Mouse (Mus musculus) C2C12 (cell line): Measurements from ENCODE around the gene Aspg. TPM values are rescaled to one million over a fixed set of nuclear protein-coding genes. Genes with fewer than 3 reads are reported as not detected.

ENCODE experiments used
- H3K27me3 ChIP-seq: one replicate; pipeline ENCODE4 v1.6.1; 2011; ENCODE audit not compliant: control insufficient read depth, insufficient read depth, insufficient read length
- H3K36me3 ChIP-seq: one replicate; pipeline ENCODE4 v1.6.1; 2011; ENCODE audit not compliant: control insufficient read depth, insufficient read depth
- H3K4me3 ChIP-seq: one replicate; pipeline ENCODE4 v1.5.1; 2011; ENCODE audit warnings: mild to moderate bottlenecking, control low read depth; ENCODE audit not compliant: poor library complexity, insufficient read depth, severe bottlenecking
- H3K79me2 ChIP-seq: one replicate; pipeline ENCODE4 v1.6.1; 2011; ENCODE audit not compliant: control insufficient read depth, insufficient read depth
- H3K79me3 ChIP-seq: one replicate; pipeline ENCODE4 v1.6.1; 2011; ENCODE audit warnings: low read depth, control low read depth
- H3ac ChIP-seq: one replicate; pipeline ENCODE3; 2011; ENCODE audit warnings: low read depth; ENCODE audit not compliant: control insufficient read depth, insufficient read length
- CEBPB ChIP-seq: IDR thresholded peaks from one replicate; pipeline ENCODE4 v1.6.1; 2011; ENCODE audit warnings: low read depth, mild to moderate bottlenecking, control low read depth, moderate library complexity
- CTCF ChIP-seq: IDR thresholded peaks from one replicate; pipeline ENCODE4 v1.5.1; 2011; ENCODE audit not compliant: control insufficient read depth, insufficient read depth, insufficient read length
- FOSL1 ChIP-seq: IDR thresholded peaks from one replicate; pipeline ENCODE4 v1.8.0; 2011; ENCODE audit warnings: mild to moderate bottlenecking, low read length; ENCODE audit not compliant: poor library complexity, insufficient read depth, severe bottlenecking
- MAX ChIP-seq: IDR thresholded peaks from one replicate; pipeline ENCODE4 v1.6.1; 2011; ENCODE audit warnings: mild to moderate bottlenecking, control low read depth
- MYOD1 ChIP-seq: IDR thresholded peaks from one replicate; pipeline ENCODE4 v1.6.1; 2011; ENCODE audit warnings: low read depth; ENCODE audit not compliant: control insufficient read depth, insufficient read length
- MYOG ChIP-seq: IDR thresholded peaks from one replicate; pipeline ENCODE4 v1.6.1; 2011; ENCODE audit not compliant: control insufficient read depth, insufficient read length; ENCODE audit errors: extremely low read depth
- USF1 ChIP-seq: IDR thresholded peaks from one replicate; pipeline ENCODE4 v1.6.1; 2011; ENCODE audit warnings: low read depth, mild to moderate bottlenecking, control low read depth, moderate library complexity
- long read RNA-seq, 2 experiments: library from polyadenylated mRNA; unstranded; transcript quantifications; one replicate each; pipeline ENCODE4 v2.0.0; 2019 to 2020
- polyA plus RNA-seq: library from polyadenylated mRNA; unstranded; fragments of >200 nt; fragmentation: generic; extraction: Trizol; gene quantifications from one replicate; pipeline ENCODE4 v1.2.1, GENCODE M21; 2012; ENCODE audit warnings: missing spikeins

The Aspg gene
- polyA plus RNA-seq: 0.13 TPM
- long read RNA-seq, experiment 1: 0 reads
- long read RNA-seq, experiment 2, partial matches to known transcripts: 1 of 1 reads
- long read RNA-seq, experiment 2, other reads (novel, unspliced or antisense): 0 of 1 reads

DNA sequence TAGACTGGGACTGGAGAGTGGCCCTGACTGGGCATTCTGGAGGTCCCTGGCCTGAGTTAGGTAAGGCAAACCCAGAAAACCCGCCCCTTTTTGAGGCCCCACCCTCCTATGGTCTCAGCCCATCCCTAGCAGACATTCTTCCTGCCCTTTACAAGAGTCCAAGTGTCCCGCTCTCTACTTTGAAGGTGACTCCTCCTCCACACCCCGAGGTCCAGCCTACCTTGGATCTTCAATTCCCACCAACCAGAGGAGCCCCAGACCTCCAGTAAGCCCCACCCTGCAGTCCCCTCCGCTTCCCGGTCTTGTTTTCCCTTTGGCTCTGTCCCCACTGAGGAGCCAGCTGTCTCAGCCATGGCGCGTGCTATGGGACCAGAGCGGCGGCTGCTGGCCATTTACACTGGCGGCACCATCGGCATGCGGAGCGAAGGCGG lies at the start of gene Aspg:
TSS of gene Aspg (plus strand) at position 139 of the 431 bp plus-strand sequence.
- Histone ChIP-seq H3K27me3 (peaks cover 61% of the 10 kb centered on the region), H3K79me2 (no peaks in the 10 kb centered on the region), H3K79me3 (no peaks in the 10 kb centered on the region), H3ac (no peak within 1 kb of the TSS), H3K4me3 (no peak within 1 kb of the TSS), H3K36me3 (no peaks in the 10 kb centered on the region)
- TF ChIP-seq CTCF (no peak), MYOG (no peak), FOSL1 (no peak), MYOD1 (no peak), USF1 (no peak), MAX (no peak)

DNA sequence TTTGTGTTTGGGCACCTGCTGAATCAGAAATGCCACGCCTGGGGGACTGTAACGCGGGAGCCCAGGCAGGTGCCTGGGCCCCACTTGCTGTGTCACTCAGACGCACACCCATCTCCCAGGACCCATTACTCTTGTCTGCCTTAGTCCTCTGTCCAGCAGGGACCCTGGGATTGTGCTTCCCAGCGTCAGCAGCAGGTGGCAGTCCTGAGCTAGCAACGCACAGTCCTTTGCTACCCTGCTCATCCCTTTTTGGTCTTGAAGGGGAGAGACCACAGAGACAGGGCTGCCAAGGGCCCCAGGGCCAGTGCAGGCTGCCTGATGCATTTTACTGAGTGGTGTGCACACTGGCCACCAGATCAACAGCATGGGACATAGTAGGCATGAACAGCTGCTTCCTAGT lies 28.8 kb upstream of the Aspg start:
- H3K79me3 ChIP-seq: no peaks in the 10 kb centered on the region
- H3K27me3 ChIP-seq: peaks cover 5% of the 10 kb centered on the region
- no peaks in the 10 kb centered on the region for H3K36me3 ChIP-seq
- H3ac ChIP-seq: no peak overlapping the region
- H3K4me3 ChIP-seq: no peak overlapping the region
- no peaks in the 10 kb centered on the region for H3K79me2 ChIP-seq
- TF ChIP-seq CEBPB: no peak
- TF ChIP-seq FOSL1: no peak
- TF ChIP-seq MYOD1: no peak
- TF ChIP-seq USF1: no peak
- TF ChIP-seq MAX: no peak
- peak; percentile 77 for TF ChIP-seq CTCF
- no peak for TF ChIP-seq MYOG

DNA sequence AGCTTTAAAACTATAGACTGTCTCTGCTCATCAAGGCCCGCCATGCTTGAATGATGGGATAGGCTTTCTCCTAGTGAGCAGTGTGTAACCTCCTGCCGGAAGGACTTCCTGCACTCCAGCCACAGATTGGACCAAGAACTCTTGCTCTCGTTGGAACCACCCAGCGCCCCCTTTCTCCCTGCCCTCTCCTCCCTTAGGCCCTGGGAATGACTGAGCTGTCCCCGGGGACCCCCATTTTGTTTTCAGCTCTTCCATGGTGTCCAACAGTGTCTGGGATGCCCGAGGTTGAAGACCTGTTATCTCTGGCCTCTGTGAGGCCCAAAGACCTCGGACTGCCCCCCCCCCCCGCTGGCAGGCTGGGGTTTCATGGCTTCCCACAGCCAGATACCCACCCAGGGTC lies 26.6 kb upstream of the Aspg start:
- Histone ChIP-seq H3K4me3 (no peak overlapping the region), H3ac (no peak overlapping the region), H3K79me3 (no peaks in the 10 kb centered on the region), H3K79me2 (no peaks in the 10 kb centered on the region), H3K36me3 (no peaks in the 10 kb centered on the region), H3K27me3 (peaks cover 5% of the 10 kb centered on the region)
- no peak for TF ChIP-seq FOSL1
- TF ChIP-seq MAX: no peak
- TF ChIP-seq USF1: no peak
- no peak for TF ChIP-seq MYOG
- no peak for TF ChIP-seq MYOD1

DNA sequence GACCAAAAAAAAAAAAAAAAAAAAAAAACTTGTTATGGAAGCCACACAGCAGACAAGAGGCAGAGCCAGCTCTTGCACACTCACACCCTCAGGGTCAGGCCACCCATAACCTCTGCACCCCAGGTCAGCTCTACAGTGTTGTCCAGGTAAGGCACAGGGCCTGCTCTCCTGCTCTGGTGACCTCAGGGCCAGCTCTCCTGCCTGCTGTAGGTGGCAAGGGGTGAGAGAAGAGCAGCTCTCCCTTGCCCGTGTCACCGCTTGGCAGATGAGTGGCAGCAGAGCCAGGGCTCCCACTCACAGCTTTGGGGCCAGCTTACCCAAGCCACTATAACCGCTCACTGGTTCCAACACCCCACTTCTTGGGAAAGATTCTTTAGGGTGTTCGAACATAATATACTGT lies 25.6 kb upstream of the Aspg start:
- Histone ChIP-seq H3K27me3 (peaks cover 5% of the 10 kb centered on the region), H3K36me3 (no peaks in the 10 kb centered on the region), H3K4me3 (no peak overlapping the region), H3ac (no peak overlapping the region), H3K79me2 (no peaks in the 10 kb centered on the region), H3K79me3 (no peaks in the 10 kb centered on the region)
- TF ChIP-seq CEBPB (no peak), MYOD1 (no peak), USF1 (no peak), MYOG (no peak), FOSL1 (no peak), CTCF (no peak), MAX (no peak)

DNA sequence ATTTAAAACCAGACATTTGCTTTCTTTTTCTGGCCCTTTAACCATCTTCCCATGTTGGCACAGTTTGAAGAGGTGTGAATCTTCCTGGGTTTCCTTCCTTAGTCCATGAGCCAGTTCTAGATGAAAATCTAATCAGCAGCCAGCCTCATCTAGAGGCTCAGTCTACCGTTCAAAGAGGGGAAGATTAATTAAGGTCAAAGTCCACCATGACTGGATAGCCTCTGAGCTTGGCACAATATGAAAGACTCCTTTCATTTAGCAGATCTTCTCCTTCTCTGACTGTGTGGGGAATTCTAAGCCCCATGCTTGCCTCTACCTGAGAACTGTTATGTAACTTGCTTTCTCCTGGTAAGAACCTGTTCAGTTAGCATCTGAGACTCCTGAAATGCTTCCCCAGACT lies 24.2 kb upstream of the Aspg start:
- Histone ChIP-seq H3ac (no peak overlapping the region), H3K27me3 (peaks cover 5% of the 10 kb centered on the region), H3K79me3 (no peaks in the 10 kb centered on the region), H3K79me2 (no peaks in the 10 kb centered on the region), H3K36me3 (no peaks in the 10 kb centered on the region), H3K4me3 (no peak overlapping the region)
- TF ChIP-seq FOSL1 (no peak), USF1 (no peak), CEBPB (no peak), MAX (no peak), MYOD1 (no peak), MYOG (no peak), CTCF (no peak)

DNA sequence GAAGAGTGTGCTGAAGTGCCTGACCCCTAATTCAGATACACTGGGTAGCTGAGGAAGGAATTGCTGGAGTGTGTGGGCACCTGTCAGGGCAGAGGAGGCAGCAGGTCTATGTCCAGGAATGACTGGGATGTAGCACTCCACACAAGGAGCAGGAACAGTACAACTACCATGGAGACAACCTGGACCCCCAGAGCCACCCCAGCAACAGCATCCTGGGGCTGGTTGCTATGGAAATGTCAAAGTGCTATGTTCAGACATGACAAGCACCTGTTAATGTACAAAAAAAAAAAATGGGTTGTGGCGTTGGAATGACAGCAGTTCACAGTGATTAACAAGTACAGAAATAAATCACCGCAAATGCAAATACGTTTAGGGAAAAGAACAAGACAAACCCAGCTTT lies 20.2 kb upstream of the Aspg start:
- Histone ChIP-seq H3K27me3 (no peaks in the 10 kb centered on the region), H3K79me3 (no peaks in the 10 kb centered on the region)

More for the DNA sequence above, 20.2 kb upstream of the Aspg start:
- no peaks in the 10 kb centered on the region for H3K79me2 ChIP-seq
- no peak overlapping the region for H3K4me3 ChIP-seq
- H3K36me3 ChIP-seq: no peaks in the 10 kb centered on the region
- TF ChIP-seq FOSL1: no peak
- TF ChIP-seq USF1: no peak
- no peak for TF ChIP-seq CEBPB
- TF ChIP-seq MYOG: no peak
- TF ChIP-seq CTCF: no peak
- TF ChIP-seq MAX: no peak
- TF ChIP-seq MYOD1: no peak
- no peak overlapping the region for H3ac ChIP-seq
